Mouse (Mus musculus) bone marrow, adult 2 months (tissue): Measurements from ENCODE around the gene Rab6b.

Experiments used
- CTCF ChIP-seq: fragments of 200-500 bp; IDR thresholded peaks from 2 replicates; pipeline ENCODE4 v1.5.1; 2011; ENCODE audit warnings: low read length, control low read depth; ENCODE audit not compliant: control insufficient read depth, insufficient read depth
- POLR2A ChIP-seq: fragments of 200-500 bp; IDR thresholded peaks from 2 replicates; pipeline ENCODE4 v1.6.1; 2011; ENCODE audit warnings: low read depth, mild to moderate bottlenecking, control low read depth, low read length, borderline replicate concordance; ENCODE audit not compliant: control insufficient read depth

DNA sequence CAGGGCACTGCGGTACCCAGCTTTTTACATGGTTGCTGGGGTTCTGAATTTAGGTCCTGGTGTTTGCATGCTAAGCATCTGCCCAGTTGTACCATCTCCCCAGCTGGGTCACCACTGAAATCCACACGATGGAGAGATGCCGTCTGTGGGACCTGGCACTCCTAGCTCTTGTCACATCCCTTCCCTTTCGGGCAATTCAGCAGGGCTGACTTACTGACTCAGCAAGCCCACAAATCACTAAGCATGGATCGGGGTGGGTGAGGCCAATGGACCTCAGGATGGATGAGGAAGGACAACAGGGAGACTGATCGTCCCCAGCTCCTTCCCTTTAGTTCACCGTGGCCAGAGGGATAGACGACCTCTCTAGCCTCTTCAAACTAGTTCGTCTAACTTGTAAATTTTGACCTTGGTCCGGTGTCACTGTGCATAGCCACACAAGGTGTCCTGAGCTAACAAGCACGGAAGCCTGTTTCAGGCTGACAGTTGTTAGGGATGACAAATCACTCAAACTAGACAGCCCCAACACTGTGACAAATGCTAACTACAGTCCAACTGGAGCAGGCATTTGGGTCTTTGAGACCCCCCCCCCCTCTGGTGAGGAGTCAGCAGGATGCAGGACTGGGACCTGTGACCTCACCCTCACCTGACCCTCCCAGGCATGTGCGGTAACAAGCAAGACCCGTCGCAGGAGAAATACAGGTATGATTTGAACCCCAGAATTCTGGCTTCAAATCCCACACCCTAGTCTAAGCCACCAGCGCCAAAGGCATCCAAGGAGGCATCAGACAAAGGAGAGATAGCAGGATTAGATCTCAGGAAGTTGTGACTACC lies 117.7 kb downstream of the Rab6b start:
- TF ChIP-seq CTCF, result no peak
- no peak for TF ChIP-seq POLR2A
